Mouse (Mus musculus): ENCODE data around the gene Med27. TPM values are rescaled to one million over a fixed set of nuclear protein-coding genes. Genes with fewer than 3 reads are reported as not detected.
A peak's percentile ranks its signal among the peaks of the same experiment; 100 is the strongest.

Gene Med27
- polyA plus RNA-seq, 1 experiment, result 73.2 TPM

GRCm38 (mm10) chr2:29387268-29387667 is 40.6 kb downstream of the Med27 start:
- Histone ChIP-seq H3K27me3 (ENCODE audit: control insufficient read depth, insufficient read depth, low read length) (no peaks in the 10 kb centered on the region), H3K27ac (ENCODE audit: control insufficient read depth, insufficient read depth, low read length) (no peak overlapping the region), H3K36me3 (ENCODE audit: control insufficient read depth, insufficient read depth, low read length) (no peaks in the 10 kb centered on the region), H3K4me3 (ENCODE audit: control insufficient read depth, insufficient read depth, low read length) (no peak overlapping the region), H3K4me1 (replicated peaks; ENCODE audit: control insufficient read depth, insufficient read depth, low read length) (peaks cover 17% of the 10 kb centered on the region)
- DNase-seq, result no peak
- TF ChIP-seq POLR2A (IDR thresholded peaks at IDR 0.05; ENCODE audit: control insufficient read depth, extremely low read depth, insufficient read depth, low read length, poor library complexity) (no peak), CTCF (IDR thresholded peaks at IDR 0.05; ENCODE audit: borderline replicate concordance, control insufficient read depth, extremely low read depth, insufficient read depth, low read length, poor library complexity) (no peak)
- 94% methylated on average over 2 of the region's 2 CpGs for WGBS

GRCm38 (mm10) chr2:29388937-29389336 is 42.3 kb downstream of the Med27 start:
- no peaks in the 10 kb centered on the region for H3K27me3 ChIP-seq (ENCODE audit: control insufficient read depth, insufficient read depth, low read length)
- H3K27ac ChIP-seq (ENCODE audit: control insufficient read depth, insufficient read depth, low read length), result peak overlapping the region; percentile 77
- no peaks in the 10 kb centered on the region for H3K36me3 ChIP-seq (ENCODE audit: control insufficient read depth, insufficient read depth, low read length)
- no peak for TF ChIP-seq CTCF (IDR thresholded peaks at IDR 0.05; ENCODE audit: borderline replicate concordance, control insufficient read depth, extremely low read depth, insufficient read depth, low read length, poor library complexity)
- TF ChIP-seq POLR2A (IDR thresholded peaks at IDR 0.05; ENCODE audit: control insufficient read depth, extremely low read depth, insufficient read depth, low read length, poor library complexity), result no peak
- H3K4me3 ChIP-seq (ENCODE audit: control insufficient read depth, insufficient read depth, low read length), result no peak overlapping the region
- peak; percentile 33 for DNase-seq
- WGBS, result 43% methylated on average over 7 of the region's 7 CpGs
- H3K4me1 ChIP-seq (replicated peaks; ENCODE audit: control insufficient read depth, insufficient read depth, low read length), result peaks cover 17% of the 10 kb centered on the region

- no peaks in the 10 kb centered on the region for H3K36me3 ChIP-seq (ENCODE audit: control insufficient read depth, insufficient read depth, low read length)
- H3K4me1 ChIP-seq (replicated peaks; ENCODE audit: control insufficient read depth, insufficient read depth, low read length), result peaks cover 15% of the 10 kb centered on the region
- DNase-seq, result no peak
- H3K27ac ChIP-seq (ENCODE audit: control insufficient read depth, insufficient read depth, low read length), result no peak overlapping the region
- WGBS, result 82% methylated on average over 4 of the region's 4 CpGs
- no peak overlapping the region for H3K4me3 ChIP-seq (ENCODE audit: control insufficient read depth, insufficient read depth, low read length)
- H3K27me3 ChIP-seq (ENCODE audit: control insufficient read depth, insufficient read depth, low read length), result no peaks in the 10 kb centered on the region
- TF ChIP-seq CTCF (IDR thresholded peaks at IDR 0.05; ENCODE audit: borderline replicate concordance, control insufficient read depth, extremely low read depth, insufficient read depth, low read length, poor library complexity), result no peak
- no peak for TF ChIP-seq POLR2A (IDR thresholded peaks at IDR 0.05; ENCODE audit: control insufficient read depth, extremely low read depth, insufficient read depth, low read length, poor library complexity)
These were observed 44.5 kb downstream of the Med27 start for GRCm38 (mm10) chr2:29391086-29391485.

- 81% methylated on average over 1 of the region's 1 CpGs for WGBS
- TF ChIP-seq POLR2A (IDR thresholded peaks at IDR 0.05; ENCODE audit: control insufficient read depth, extremely low read depth, insufficient read depth, low read length, poor library complexity) (no peak), CTCF (IDR thresholded peaks at IDR 0.05; ENCODE audit: borderline replicate concordance, control insufficient read depth, extremely low read depth, insufficient read depth, low read length, poor library complexity) (no peak)
- no peak for DNase-seq
These were observed 45.4 kb downstream of the Med27 start for GRCm38 (mm10) chr2:29391996-29392395.

GRCm38 (mm10) chr2:29400234-29400633 is 53.6 kb downstream of the Med27 start:
- H3K4me3 ChIP-seq (ENCODE audit: control insufficient read depth, insufficient read depth, low read length), result no peak overlapping the region
- no peaks in the 10 kb centered on the region for H3K27me3 ChIP-seq (ENCODE audit: control insufficient read depth, insufficient read depth, low read length)
- H3K4me1 ChIP-seq (replicated peaks; ENCODE audit: control insufficient read depth, insufficient read depth, low read length), result 0 out of 2 replicates have a peak, but pooled peaks cover 3% of the 10 kb centered on the region
- WGBS, result 96% methylated on average over 7 of the region's 7 CpGs
- no peak for DNase-seq
- no peak overlapping the region for H3K27ac ChIP-seq (ENCODE audit: control insufficient read depth, insufficient read depth, low read length)
- TF ChIP-seq CTCF (IDR thresholded peaks at IDR 0.05; ENCODE audit: borderline replicate concordance, control insufficient read depth, extremely low read depth, insufficient read depth, low read length, poor library complexity) (no peak), POLR2A (IDR thresholded peaks at IDR 0.05; ENCODE audit: control insufficient read depth, extremely low read depth, insufficient read depth, low read length, poor library complexity) (no peak)
- H3K36me3 ChIP-seq (ENCODE audit: control insufficient read depth, insufficient read depth, low read length), result no peaks in the 10 kb centered on the region

More at GRCm38 (mm10) chr2:29391996-29392395, 45.4 kb downstream of the Med27 start:
- Histone ChIP-seq H3K27ac (ENCODE audit: control insufficient read depth, insufficient read depth, low read length) (no peak overlapping the region), H3K4me3 (ENCODE audit: control insufficient read depth, insufficient read depth, low read length) (no peak overlapping the region), H3K4me1 (replicated peaks; ENCODE audit: control insufficient read depth, insufficient read depth, low read length) (peaks cover 15% of the 10 kb centered on the region), H3K27me3 (ENCODE audit: control insufficient read depth, insufficient read depth, low read length) (no peaks in the 10 kb centered on the region), H3K36me3 (ENCODE audit: control insufficient read depth, insufficient read depth, low read length) (no peaks in the 10 kb centered on the region)

GRCm38 (mm10) chr2:29400812-29401211 is 54.2 kb downstream of the Med27 start:
- Histone ChIP-seq H3K36me3 (ENCODE audit: control insufficient read depth, insufficient read depth, low read length) (no peaks in the 10 kb centered on the region), H3K4me1 (replicated peaks; ENCODE audit: control insufficient read depth, insufficient read depth, low read length) (0 out of 2 replicates have a peak, but pooled peaks cover 3% of the 10 kb centered on the region), H3K27ac (ENCODE audit: control insufficient read depth, insufficient read depth, low read length) (no peak overlapping the region), H3K4me3 (ENCODE audit: control insufficient read depth, insufficient read depth, low read length) (no peak overlapping the region), H3K27me3 (ENCODE audit: control insufficient read depth, insufficient read depth, low read length) (no peaks in the 10 kb centered on the region)
- 96% methylated on average over 3 of the region's 3 CpGs for WGBS
- no peak for DNase-seq
- TF ChIP-seq CTCF (IDR thresholded peaks at IDR 0.05; ENCODE audit: borderline replicate concordance, control insufficient read depth, extremely low read depth, insufficient read depth, low read length, poor library complexity) (no peak), POLR2A (IDR thresholded peaks at IDR 0.05; ENCODE audit: control insufficient read depth, extremely low read depth, insufficient read depth, low read length, poor library complexity) (no peak)

GRCm38 (mm10) chr2:29401868-29402267 is 55.2 kb downstream of the Med27 start:
- DNase-seq, result no peak
- Histone ChIP-seq H3K4me1 (replicated peaks; ENCODE audit: control insufficient read depth, insufficient read depth, low read length) (0 out of 2 replicates have a peak, but pooled peaks cover 3% of the 10 kb centered on the region), H3K36me3 (ENCODE audit: control insufficient read depth, insufficient read depth, low read length) (no peaks in the 10 kb centered on the region), H3K27me3 (ENCODE audit: control insufficient read depth, insufficient read depth, low read length) (no peaks in the 10 kb centered on the region), H3K27ac (ENCODE audit: control insufficient read depth, insufficient read depth, low read length) (no peak overlapping the region), H3K4me3 (ENCODE audit: control insufficient read depth, insufficient read depth, low read length) (no peak overlapping the region)
- WGBS, result 91% methylated on average over 1 of the region's 1 CpGs
- TF ChIP-seq CTCF (IDR thresholded peaks at IDR 0.05; ENCODE audit: borderline replicate concordance, control insufficient read depth, extremely low read depth, insufficient read depth, low read length, poor library complexity) (no peak), POLR2A (IDR thresholded peaks at IDR 0.05; ENCODE audit: control insufficient read depth, extremely low read depth, insufficient read depth, low read length, poor library complexity) (no peak)
